Mouse (Mus musculus) forebrain, postnatal 0 days (tissue): ENCODE measurements around the gene Aire. TPM values are rescaled to one million over a fixed set of nuclear protein-coding genes. Genes with fewer than 3 reads are reported as not detected.
A peak's percentile ranks its signal among the peaks of the same experiment; 100 is the strongest.

Experiments
- ATAC-seq: fragments of 200-750 bp; cut with Nextera tagmentation; 2 replicates; pipeline ENCODE4 v1.8.0; 2017; ENCODE audit warnings: mild to moderate bottlenecking, moderate library complexity
- DNase-seq: peaks from one replicate; pipeline ENCODE4 v3.0.0-alpha.2; 2015
- H3K27ac ChIP-seq: fragments of 300-500 bp; sonication (generic); 2 replicates; pipeline ENCODE4 v1.5.1; 2014; ENCODE audit warnings: low read depth, mild to moderate bottlenecking, antibody characterized with exemption, low read length, moderate library complexity, mixed read lengths
- H3K27me3 ChIP-seq: fragments of 300-500 bp; sonication (generic); 2 replicates; pipeline ENCODE4 v1.6.1; 2014; ENCODE audit warnings: mild to moderate bottlenecking, low read length, mixed read lengths; ENCODE audit not compliant: insufficient read depth
- H3K36me3 ChIP-seq: fragments of 300-500 bp; sonication (generic); 2 replicates; pipeline ENCODE4 v1.6.1; 2014; ENCODE audit warnings: mild to moderate bottlenecking, moderate library complexity; ENCODE audit not compliant: insufficient read depth
- H3K4me1 ChIP-seq: fragments of 300-500 bp; sonication (generic); 2 replicates; pipeline ENCODE4 v1.6.1; 2014; ENCODE audit warnings: antibody characterized with exemption; ENCODE audit not compliant: insufficient read depth
- H3K4me2 ChIP-seq: fragments of 300-500 bp; sonication (generic); 2 replicates; pipeline ENCODE4 v1.6.1; 2014; ENCODE audit warnings: low read depth, mild to moderate bottlenecking, moderate library complexity
- H3K4me3 ChIP-seq: fragments of 300-500 bp; sonication (generic); 2 replicates; pipeline ENCODE4 v1.5.1; 2014; ENCODE audit warnings: low read depth, low read length, mixed read lengths
- H3K9ac ChIP-seq: fragments of 300-500 bp; sonication (generic); 2 replicates; pipeline ENCODE4 v1.6.1; 2014; ENCODE audit warnings: mild to moderate bottlenecking
- H3K9me3 ChIP-seq: fragments of 300-500 bp; sonication (generic); 2 replicates; pipeline ENCODE4 v1.6.1; 2016; ENCODE audit warnings: low read length
- CTCF ChIP-seq: sonication (generic); IDR thresholded peaks from 2 replicates; pipeline ENCODE4 v1.5.1; 2016; ENCODE audit warnings: antibody characterized with exemption, control low read depth, low read depth
- WGBS: fragments of 180-500 bp; shearing (Covaris S2); extraction: QIAGEN DNeasy Blood & Tissue Kit; methylation state at CpG from one replicate; pipeline ENCODE4 v1.1.7; 2014; 5-methylcytosine and 5-hydroxymethylcytosine counted together
- polyA plus RNA-seq: library from polyadenylated mRNA; unstranded; fragments of >200 nt; fragmentation: Nextera tagmentation; extraction: Ambion mirVana; gene quantifications from 2 replicates; pipeline ENCODE4 v1.2.1, GENCODE M21; 2015
- total RNA-seq: library from RNA; depleted of rRNA; stranded (reverse); fragments of >200 nt; gene quantifications from 2 replicates; pipeline ENCODE4 v1.2.3, GENCODE M21; 2014

The Aire gene
- total and polyA plus RNA-seq, 2 experiments from 2014 or later, result 0.29 TPM; not detected in 1

DNA sequence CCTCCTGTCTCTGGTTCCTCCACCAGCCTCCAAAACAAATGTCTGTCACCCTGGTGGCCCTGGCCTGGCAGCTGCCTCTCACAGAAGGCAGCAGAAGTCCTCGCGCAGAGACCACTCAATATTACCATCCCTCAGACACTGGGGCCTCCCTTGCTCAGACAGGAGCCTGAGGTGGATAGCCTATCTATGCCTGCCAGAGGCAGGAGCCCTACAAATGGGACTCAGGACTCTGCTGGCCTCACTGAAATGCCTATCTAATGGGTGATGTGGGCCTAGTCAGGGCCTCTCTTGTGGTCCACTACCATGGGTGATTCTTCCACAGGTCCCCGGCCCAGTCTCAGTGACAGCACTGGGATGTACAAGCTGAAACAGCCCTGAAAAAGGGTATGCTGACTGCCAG, 35.2 kb downstream of the Aire start:
- no peak for TF ChIP-seq CTCF
- Histone ChIP-seq H3K9me3 (no peaks in the 10 kb centered on the region), H3K4me1 (peaks cover 16% of the 10 kb centered on the region), H3K27me3 (no peaks in the 10 kb centered on the region), H3K4me2 (peak overlapping the region; percentile 89), H3K4me3 (peak overlapping the region; percentile 74), H3K9ac (peak overlapping the region; percentile 74), H3K27ac (no peak overlapping the region), H3K36me3 (no peaks in the 10 kb centered on the region)
- DNase-seq, result no peak
- 87% methylated on average over 3 of the region's 3 CpGs for WGBS
- no peak for ATAC-seq

DNA sequence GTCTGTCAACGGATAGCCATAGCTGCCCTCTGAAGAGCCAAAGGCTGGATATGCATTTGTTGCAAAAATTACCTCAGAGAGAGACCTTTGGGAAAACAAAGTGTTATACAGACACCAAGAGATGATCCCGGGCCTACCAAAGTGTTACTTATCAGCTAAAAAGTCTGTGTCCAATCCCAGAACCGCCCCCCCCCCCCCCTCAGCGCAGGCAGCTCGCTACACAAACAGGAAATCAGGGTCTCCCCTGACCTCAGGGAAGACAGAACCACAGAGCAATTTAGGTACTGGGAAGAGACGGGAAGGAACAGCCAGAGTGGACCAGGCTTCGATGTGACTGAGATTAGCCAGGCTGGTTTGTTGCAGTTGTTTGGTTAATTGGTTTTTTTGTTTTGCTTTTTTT, 36.2 kb downstream of the Aire start:
- Histone ChIP-seq H3K27ac (no peak overlapping the region), H3K27me3 (no peaks in the 10 kb centered on the region), H3K9me3 (no peaks in the 10 kb centered on the region), H3K4me3 (no peak overlapping the region), H3K36me3 (peaks cover 5% of the 10 kb centered on the region; the same call in 1 of the 2 replicates), H3K4me2 (no peak overlapping the region), H3K9ac (0 out of 2 replicates have a peak overlapping the region, but pooled peaks have one; percentile 3), H3K4me1 (peaks cover 16% of the 10 kb centered on the region)
- ATAC-seq (no peak), DNase-seq (no peak)
- WGBS, result 44% methylated on average over 7 of the region's 7 CpGs
- no peak for TF ChIP-seq CTCF

DNA sequence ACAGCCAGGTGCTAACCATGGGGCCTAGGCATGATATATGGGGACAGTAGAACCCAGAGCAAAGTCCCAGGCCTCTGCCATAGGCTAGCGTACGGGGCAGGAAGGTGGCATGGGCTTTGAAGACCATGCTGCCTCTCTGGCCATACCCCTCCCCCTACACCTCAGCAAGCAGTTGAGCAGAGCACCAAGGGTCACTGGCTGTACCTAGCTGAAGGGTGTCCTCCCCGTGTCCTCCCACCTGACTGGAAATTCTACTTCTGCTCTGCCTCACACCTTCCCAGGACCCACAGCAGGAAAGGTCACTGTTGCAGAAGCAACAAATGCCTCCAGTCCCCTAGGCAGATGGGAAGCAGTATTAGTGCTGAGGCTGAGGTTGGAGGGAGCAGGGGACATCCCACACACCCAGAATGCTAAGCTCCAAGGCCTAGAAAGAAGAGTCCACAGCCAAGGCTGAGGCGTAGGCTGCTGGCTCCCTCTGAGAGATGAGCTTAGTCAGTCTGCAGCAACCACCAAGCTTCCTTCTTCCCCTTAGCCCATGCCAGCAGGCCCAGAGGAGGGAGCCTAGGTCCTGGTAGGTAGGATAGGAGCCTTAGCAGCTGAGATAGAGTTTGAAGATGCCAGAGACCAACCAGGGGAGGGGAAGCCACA, 37.5 kb downstream of the Aire start:
- H3K27ac ChIP-seq, result no peak overlapping the region
- no peaks in the 10 kb centered on the region for H3K27me3 ChIP-seq
- no peak overlapping the region for H3K4me2 ChIP-seq
- H3K36me3 ChIP-seq, result peaks cover 17% of the 10 kb centered on the region
- H3K4me3 ChIP-seq, result no peak overlapping the region
- no peak for ATAC-seq
- no peak for TF ChIP-seq CTCF
- H3K9ac ChIP-seq, result no peak overlapping the region
- 92% methylated on average over 4 of the region's 4 CpGs for WGBS
- no peak for DNase-seq
- peaks cover 16% of the 10 kb centered on the region for H3K4me1 ChIP-seq
- no peaks in the 10 kb centered on the region for H3K9me3 ChIP-seq

DNA sequence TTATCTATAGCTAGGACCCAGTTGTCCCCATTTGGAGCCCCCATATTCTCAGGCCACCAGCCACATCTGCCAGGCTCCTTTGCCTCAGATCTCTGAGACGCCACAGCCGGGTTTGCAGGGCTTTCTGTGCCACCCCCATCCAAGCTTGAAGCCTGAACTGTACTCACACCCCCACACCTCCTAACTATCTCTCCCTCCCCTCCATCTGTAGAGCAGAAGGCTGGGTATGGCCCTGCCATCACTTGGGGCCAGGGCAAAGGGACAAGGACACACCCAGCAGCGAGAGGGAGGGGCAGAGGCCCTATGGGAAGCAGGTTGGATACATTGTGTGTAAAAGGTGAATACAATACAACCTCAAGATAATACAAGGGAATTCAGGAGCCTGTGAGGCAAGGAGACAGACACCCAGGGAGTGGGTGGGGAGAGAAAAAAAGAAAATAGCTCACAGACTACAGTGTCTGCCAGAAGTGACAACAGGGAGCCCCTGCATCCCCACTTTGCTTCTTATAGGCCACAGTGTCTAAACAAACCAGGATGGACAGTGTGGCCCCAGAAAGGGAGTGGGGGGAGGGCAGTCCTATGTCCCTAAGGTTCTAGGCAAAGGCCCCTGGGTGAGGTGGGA, 38.8 kb downstream of the Aire start:
- Histone ChIP-seq H3K9ac (no peak overlapping the region), H3K4me3 (no peak overlapping the region), H3K4me1 (peaks cover 16% of the 10 kb centered on the region), H3K9me3 (no peaks in the 10 kb centered on the region), H3K27ac (no peak overlapping the region), H3K4me2 (no peak overlapping the region), H3K36me3 (peaks cover 30% of the 10 kb centered on the region), H3K27me3 (no peaks in the 10 kb centered on the region)
- no peak for TF ChIP-seq CTCF
- DNase-seq (no peak), ATAC-seq (no peak)
- 95% methylated on average over 3 of the region's 3 CpGs for WGBS

DNA sequence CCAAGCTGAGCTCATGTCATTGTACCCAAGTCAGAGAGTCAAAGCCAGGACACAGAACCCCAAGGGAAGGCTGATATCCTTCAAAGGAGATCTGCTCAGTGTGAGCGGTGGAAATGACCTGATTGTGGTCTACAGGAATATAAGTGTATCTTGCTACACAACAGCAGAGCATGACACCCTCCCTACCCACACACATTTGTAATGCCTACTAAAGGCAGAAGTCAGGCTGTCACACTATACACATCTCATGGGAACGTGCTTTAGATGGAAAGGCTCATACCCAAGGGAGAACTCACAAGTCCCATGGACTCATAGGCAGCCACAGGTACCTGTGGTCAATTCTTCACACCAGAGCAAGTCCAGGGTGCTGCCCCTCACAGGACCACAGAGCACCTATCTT, 41.1 kb downstream of the Aire start:
- DNase-seq (no peak), ATAC-seq (no peak)
- Histone ChIP-seq H3K27ac (no peak overlapping the region), H3K4me1 (peaks cover under 1% of the 10 kb centered on the region), H3K9me3 (no peaks in the 10 kb centered on the region), H3K4me2 (no peak overlapping the region), H3K36me3 (peaks cover 51% of the 10 kb centered on the region), H3K4me3 (no peak overlapping the region), H3K9ac (no peak overlapping the region), H3K27me3 (no peaks in the 10 kb centered on the region)
- WGBS, result 96% methylated on average over 2 of the region's 2 CpGs
- TF ChIP-seq CTCF, result no peak

DNA sequence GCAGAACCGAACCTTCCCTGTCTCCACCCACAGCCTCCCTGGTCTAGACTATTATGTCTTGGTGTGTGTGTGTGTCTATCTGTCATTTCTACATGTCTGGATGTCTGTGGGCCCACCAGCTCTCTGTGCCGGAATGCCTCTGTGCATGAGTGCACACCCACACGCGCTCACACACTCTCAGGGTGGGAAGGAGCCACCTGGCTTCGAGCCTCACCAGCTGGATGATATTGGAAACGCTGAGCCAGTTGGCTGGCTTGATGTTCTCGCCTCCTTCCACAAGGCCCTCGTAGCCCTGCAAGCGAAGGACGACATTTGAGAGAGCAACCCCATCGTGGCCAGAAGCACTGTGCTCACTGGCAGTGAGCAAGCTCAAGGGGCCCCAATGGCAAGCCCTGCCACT, 41.6 kb downstream of the Aire start:
- H3K36me3 ChIP-seq, result peaks cover 54% of the 10 kb centered on the region
- H3K9ac ChIP-seq, result no peak overlapping the region
- no peaks in the 10 kb centered on the region; the same call in 1 of the 2 replicates for H3K4me1 ChIP-seq
- H3K9me3 ChIP-seq, result no peaks in the 10 kb centered on the region
- DNase-seq (peak; percentile 48), ATAC-seq (peak; percentile 61)
- H3K27ac ChIP-seq, result no peak overlapping the region
- no peak overlapping the region for H3K4me2 ChIP-seq
- 72% methylated on average over 11 of the region's 11 CpGs for WGBS
- no peaks in the 10 kb centered on the region for H3K27me3 ChIP-seq
- TF ChIP-seq CTCF, result no peak
- no peak overlapping the region for H3K4me3 ChIP-seq

DNA sequence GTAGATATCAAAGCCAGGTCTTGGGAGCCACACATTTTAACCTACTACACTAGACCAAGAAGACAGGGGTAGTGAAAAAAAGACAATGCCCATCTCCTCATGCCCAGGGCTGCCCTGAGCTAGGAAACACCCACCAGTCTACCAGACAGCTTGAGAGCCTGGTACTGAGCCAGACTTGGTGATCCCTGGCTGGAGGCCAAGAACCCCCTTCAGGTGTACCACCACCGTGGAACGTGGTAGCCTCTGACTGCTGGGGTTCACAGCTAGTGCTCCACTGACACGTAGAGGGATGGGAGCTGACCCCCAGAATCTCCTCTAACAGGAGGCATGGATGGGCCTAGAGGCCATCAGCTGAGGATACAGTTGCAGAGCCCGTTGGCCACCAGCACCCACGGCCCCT, 43.2 kb downstream of the Aire start:
- no peak overlapping the region for H3K4me2 ChIP-seq
- no peaks in the 10 kb centered on the region for H3K9me3 ChIP-seq
- H3K4me1 ChIP-seq, result no peaks in the 10 kb centered on the region
- ATAC-seq (no peak), DNase-seq (no peak)
- H3K27me3 ChIP-seq, result no peaks in the 10 kb centered on the region
- no peak overlapping the region for H3K9ac ChIP-seq
- peaks cover 68% of the 10 kb centered on the region for H3K36me3 ChIP-seq
- H3K27ac ChIP-seq, result no peak overlapping the region
- 93% methylated on average over 5 of the region's 5 CpGs for WGBS
- no peak overlapping the region for H3K4me3 ChIP-seq
- no peak for TF ChIP-seq CTCF
